Mouse (Mus musculus): ENCODE data around the gene Cd109. TPM values are rescaled to one million over a fixed set of nuclear protein-coding genes. Genes with fewer than 3 reads are reported as not detected.

Gene Cd109
- polyA plus RNA-seq, 1 experiment from 2014 or later: 3.6 TPM

Other genes with a start within 250 kb of the Cd109 start
- gene Dppa5a, start 247.4 kb upstream of the Cd109 start, polyA plus RNA-seq (2016; fragmentation: Nextera tagmentation; extraction: Ambion mirVana): 0.68 and 1.2 TPM in 2 replicates
- 5.1 and 5.3 TPM in 2 replicates for gene Ooep, start 236.8 kb upstream of the Cd109 start, polyA plus RNA-seq (2016; fragmentation: Nextera tagmentation; extraction: Ambion mirVana)
- gene Ddx43, start 219.8 kb upstream of the Cd109 start, polyA plus RNA-seq (2016; fragmentation: Nextera tagmentation; extraction: Ambion mirVana): 0.34 and 0.51 TPM in 2 replicates
- 0.76 and 0.90 TPM in 2 replicates for gene Cgas, start 172.3 kb upstream of the Cd109 start, polyA plus RNA-seq (2016; fragmentation: Nextera tagmentation; extraction: Ambion mirVana)
- 23.2 and 26.9 TPM in 2 replicates for gene Mto1, start 167.3 kb upstream of the Cd109 start, polyA plus RNA-seq (2016; fragmentation: Nextera tagmentation; extraction: Ambion mirVana)
- 0.84 and 1.3 TPM in 2 replicates for gene Gm17324, start 166.8 kb upstream of the Cd109 start, polyA plus RNA-seq (2016; fragmentation: Nextera tagmentation; extraction: Ambion mirVana)
- gene Eef1a1, start 126.4 kb upstream of the Cd109 start, polyA plus RNA-seq (2016; fragmentation: Nextera tagmentation; extraction: Ambion mirVana): 3,262 and 3,359 TPM in 2 replicates
- 15.1 and 16.9 TPM in 2 replicates for gene Slc17a5, start 27.5 kb upstream of the Cd109 start, polyA plus RNA-seq (2016; fragmentation: Nextera tagmentation; extraction: Ambion mirVana)

Data from hindbrain, embryonic 12.5 days (tissue).